Mouse (Mus musculus): ENCODE measurements around the gene Bpgm.

Gene Bpgm

GRCm38 (mm10) chr6:34486071-34486626 lies 10.1 kb downstream of the Bpgm start:
- peak; percentile 69 for DNase-seq (ENCODE audit: low read depth)

GRCm38 (mm10) chr6:34493327-34494095 lies 17.5 kb downstream of the Bpgm start:
- no peak for DNase-seq (ENCODE audit: low read depth)

- no peak for DNase-seq (ENCODE audit: low read depth)
These were observed 19.1 kb downstream of the Bpgm start for GRCm38 (mm10) chr6:34495140-34495551.

GRCm38 (mm10) chr6:34497991-34498625 lies 22.1 kb downstream of the Bpgm start:
- DNase-seq (ENCODE audit: low read depth), result no peak

- DNase-seq (ENCODE audit: low read depth), result no peak
These were observed 26.3 kb downstream of the Bpgm start for GRCm38 (mm10) chr6:34502291-34502690.

- DNase-seq (ENCODE audit: low read depth), result no peak
These were observed 29.9 kb downstream of the Bpgm start for GRCm38 (mm10) chr6:34505957-34506356.

GRCm38 (mm10) chr6:34507581-34507980 lies 31.6 kb downstream of the Bpgm start:
- no peak for DNase-seq (ENCODE audit: low read depth)

- peak; percentile 53 for DNase-seq (ENCODE audit: low read depth)
These were observed 32.0 kb downstream of the Bpgm start for GRCm38 (mm10) chr6:34508016-34508415.

GRCm38 (mm10) chr6:34510277-34510676 lies 34.3 kb downstream of the Bpgm start:
- DNase-seq (ENCODE audit: low read depth), result peak; percentile 54

GRCm38 (mm10) chr6:34511410-34511809 lies 35.4 kb downstream of the Bpgm start:
- DNase-seq (ENCODE audit: low read depth), result peak; percentile 61

GRCm38 (mm10) chr6:34512741-34513140 lies 36.7 kb downstream of the Bpgm start:
- no peak for DNase-seq (ENCODE audit: low read depth)

- DNase-seq (ENCODE audit: low read depth), result no peak
These were observed 38.6 kb downstream of the Bpgm start for GRCm38 (mm10) chr6:34514655-34515054.

GRCm38 (mm10) chr6:34515098-34515782 lies 39.2 kb downstream of the Bpgm start:
- no peak for DNase-seq (ENCODE audit: low read depth)

- no peak for DNase-seq (ENCODE audit: low read depth)
These were observed 39.7 kb downstream of the Bpgm start for GRCm38 (mm10) chr6:34515783-34516099.

GRCm38 (mm10) chr6:34517750-34518149 lies 41.7 kb downstream of the Bpgm start:
- DNase-seq (ENCODE audit: low read depth), result peak; percentile 70

- DNase-seq (ENCODE audit: low read depth), result peak; percentile 52
These were observed 43.1 kb downstream of the Bpgm start for GRCm38 (mm10) chr6:34519087-34519486.

- no peak for DNase-seq (ENCODE audit: low read depth)
These were observed 44.5 kb downstream of the Bpgm start for GRCm38 (mm10) chr6:34520491-34520890.

GRCm38 (mm10) chr6:34520912-34521311 lies 44.9 kb downstream of the Bpgm start:
- DNase-seq (ENCODE audit: low read depth), result no peak

GRCm38 (mm10) chr6:34523476-34523875 lies 47.5 kb downstream of the Bpgm start:
- DNase-seq (ENCODE audit: low read depth), result no peak

GRCm38 (mm10) chr6:34525499-34525924 lies 49.5 kb downstream of the Bpgm start:
- no peak for DNase-seq (ENCODE audit: low read depth)

GRCm38 (mm10) chr6:34525927-34526326 lies 49.9 kb downstream of the Bpgm start:
- no peak for DNase-seq (ENCODE audit: low read depth)

GRCm38 (mm10) chr6:34526389-34526788 lies 50.4 kb downstream of the Bpgm start:
- DNase-seq (ENCODE audit: low read depth), result no peak

- DNase-seq (ENCODE audit: low read depth), result no peak
These were observed 52.1 kb downstream of the Bpgm start for GRCm38 (mm10) chr6:34528131-34528530.

Data from c-Kit-positive CD71-positive TER-119-negative erythroid progenitor cells, embryonic 14.5 days (primary cell).